Mouse (Mus musculus) gastrocnemius, postnatal 4 days (tissue): ENCODE measurements around the gene Sbk1. TPM values are rescaled to one million over a fixed set of nuclear protein-coding genes. Genes with fewer than 3 reads are reported as not detected.

ENCODE experiments used
- DNase-seq, 2 experiments: peaks; one replicate each; pipeline ENCODE4 v3.0.0; 2021 to 2022; ENCODE audit warnings: low spot score in 2 of 2, mixed read lengths in 2 of 2
- long read RNA-seq, 2 experiments: library from polyadenylated mRNA; stranded (forward); transcript quantifications; one replicate each; pipeline ENCODE4 v2.0.0; 2021
- total RNA-seq, 2 experiments: library from RNA; stranded (reverse); gene quantifications; 2 replicates each; pipeline ENCODE4 v1.2.3; 2021

Gene Sbk1
- total RNA-seq: 10 to 100 TPM; 38.4 to 43.0 TPM
- long read RNA-seq, experiment 1, full-length matches to known transcripts: 30 of 91 reads
- long read RNA-seq, experiment 1, partial matches to known transcripts: 13 of 91 reads
- long read RNA-seq, experiment 1, other reads (novel, unspliced or antisense): 48 of 91 reads
- long read RNA-seq, experiment 2, full-length matches to known transcripts: 48 of 117 reads
- long read RNA-seq, experiment 2, partial matches to known transcripts: 18 of 117 reads
- long read RNA-seq, experiment 2, other reads (novel, unspliced or antisense): 51 of 117 reads

GRCm38 (mm10) chr7:126271712-126272683, at the start of gene Sbk1:
Sbk1 (plus strand) TSS chr7:126272619.
- peak; percentile 84 to 90 for DNase-seq

GRCm38 (mm10) chr7:126222753-126223152, 49.7 kb upstream of the Sbk1 start:
- no peak for DNase-seq

GRCm38 (mm10) chr7:126226136-126226535, 46.3 kb upstream of the Sbk1 start:
- DNase-seq: no peak

GRCm38 (mm10) chr7:126230357-126231148, 41.9 kb upstream of the Sbk1 start:
- no peak for DNase-seq

GRCm38 (mm10) chr7:126232345-126233071, 39.9 kb upstream of the Sbk1 start:
- DNase-seq: no peak

GRCm38 (mm10) chr7:126234611-126235010, 37.8 kb upstream of the Sbk1 start:
- no peak for DNase-seq

- no peak for DNase-seq
These were observed 36.2 kb upstream of the Sbk1 start for GRCm38 (mm10) chr7:126236083-126236793.

- no peak for DNase-seq
These were observed 35.6 kb upstream of the Sbk1 start for GRCm38 (mm10) chr7:126236794-126237192.

GRCm38 (mm10) chr7:126240814-126241360, 31.5 kb upstream of the Sbk1 start:
- DNase-seq: no peak

GRCm38 (mm10) chr7:126244168-126244750, 28.2 kb upstream of the Sbk1 start:
- no peak for DNase-seq

- no peak for DNase-seq
These were observed 24.3 kb upstream of the Sbk1 start for GRCm38 (mm10) chr7:126248088-126248487.

GRCm38 (mm10) chr7:126248641-126249141, 23.7 kb upstream of the Sbk1 start:
- no peak for DNase-seq

GRCm38 (mm10) chr7:126249146-126249545, 23.3 kb upstream of the Sbk1 start:
- DNase-seq: no peak

- DNase-seq: no peak
These were observed 22.4 kb upstream of the Sbk1 start for GRCm38 (mm10) chr7:126249986-126250385.

- DNase-seq: no peak
These were observed 21.9 kb upstream of the Sbk1 start for GRCm38 (mm10) chr7:126250481-126250880.

GRCm38 (mm10) chr7:126251698-126252097, 20.7 kb upstream of the Sbk1 start:
- DNase-seq: no peak

GRCm38 (mm10) chr7:126252230-126252629, 20.2 kb upstream of the Sbk1 start:
- no peak for DNase-seq

GRCm38 (mm10) chr7:126260280-126261210, 11.9 kb upstream of the Sbk1 start:
- peak in 1 of 2 experiments; percentile 50 for DNase-seq
